Mouse (Mus musculus) heart, postnatal 4 days (tissue): ENCODE data around the gene Clcn1. TPM values are rescaled to one million over a fixed set of nuclear protein-coding genes. Genes with fewer than 3 reads are reported as not detected.

Experiments used
- DNase-seq: peaks from one replicate; pipeline ENCODE4 v3.0.0; 2021
- total RNA-seq, 2 experiments: library from RNA; stranded (reverse); gene quantifications; 2 replicates each; pipeline ENCODE4 v1.2.3; 2021

The Clcn1 gene
- total RNA-seq, 2 experiments from 2014 or later = 1.9 to 3.0 TPM

DNA sequence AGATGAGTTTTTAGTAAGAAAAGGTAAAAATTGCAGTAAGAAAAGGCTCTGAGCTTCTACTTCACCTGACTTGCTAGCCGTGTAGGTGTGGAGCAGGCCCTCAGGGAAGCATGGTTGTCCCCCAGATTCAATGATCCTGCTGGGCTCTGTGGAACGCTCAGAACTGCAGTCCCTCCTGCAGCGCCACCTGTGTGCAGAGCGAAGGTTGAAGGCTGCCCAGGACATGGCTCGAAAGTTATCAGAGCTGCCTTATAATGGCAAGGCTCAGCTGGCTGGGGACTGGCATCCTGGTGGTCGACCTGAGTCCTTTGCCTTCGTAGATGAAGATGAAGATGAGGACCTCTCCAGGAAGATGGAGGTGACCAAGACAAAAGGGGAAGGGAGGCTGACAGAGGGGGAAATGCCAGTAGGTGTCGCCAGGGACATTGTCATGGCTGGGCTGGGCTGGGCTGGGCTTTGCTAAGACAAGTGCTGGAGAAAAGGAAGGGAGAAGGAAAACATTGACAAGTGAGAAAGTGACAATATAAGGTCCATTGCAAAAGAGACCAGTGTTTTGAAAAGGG lies 23.4 kb downstream of the Clcn1 start:
- no peak for DNase-seq

DNA sequence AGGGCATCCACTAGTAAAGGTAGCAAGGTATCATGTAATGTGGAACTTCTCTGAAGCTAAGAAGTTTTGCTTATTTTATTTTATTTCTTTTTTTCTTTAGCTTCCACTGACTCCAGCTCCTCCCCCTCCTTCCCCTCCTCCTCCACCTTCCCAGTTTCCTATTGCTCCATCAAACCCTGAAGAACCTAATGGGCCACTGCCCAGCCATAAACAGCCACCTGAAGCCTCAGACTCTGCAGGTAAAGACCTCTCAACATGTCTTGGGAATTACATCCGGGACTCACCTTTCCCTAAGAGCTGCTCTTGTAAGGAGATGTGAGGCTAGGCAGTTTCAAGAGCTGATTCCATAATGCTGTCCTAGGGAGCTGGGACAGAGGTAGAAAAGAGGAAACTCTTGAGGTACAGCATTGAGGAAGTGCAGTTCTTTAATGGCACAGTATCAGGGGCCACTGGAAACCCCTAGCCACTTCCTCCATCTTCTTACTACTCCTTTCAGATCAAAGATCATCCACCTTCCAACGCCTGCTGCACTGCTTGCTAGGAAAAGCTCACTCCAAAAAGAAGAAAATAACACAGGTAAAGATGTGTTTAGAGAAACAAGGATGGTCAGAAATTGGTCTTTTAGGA lies 24.1 kb downstream of the Clcn1 start:
- DNase-seq = no peak

DNA sequence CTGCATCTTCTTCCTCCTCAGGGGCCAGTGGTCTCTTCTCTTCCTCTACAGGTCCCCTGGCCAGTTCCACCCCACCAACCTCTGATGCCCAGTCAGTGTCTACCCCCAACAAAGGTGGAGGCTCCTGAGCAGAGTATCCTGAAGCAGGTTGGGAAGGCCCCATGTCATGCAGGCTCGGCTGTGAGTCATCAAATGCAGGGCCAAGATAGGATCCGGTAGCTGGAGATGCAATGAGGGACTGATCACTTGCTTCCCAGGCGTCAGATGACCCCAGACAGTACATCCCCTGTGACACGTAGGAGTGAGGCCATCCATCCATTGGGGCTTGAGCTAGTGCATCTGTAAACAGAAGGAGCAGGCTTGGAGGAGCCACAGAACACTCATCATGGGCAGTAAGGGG lies 31.8 kb downstream of the Clcn1 start:
- no peak for DNase-seq

DNA sequence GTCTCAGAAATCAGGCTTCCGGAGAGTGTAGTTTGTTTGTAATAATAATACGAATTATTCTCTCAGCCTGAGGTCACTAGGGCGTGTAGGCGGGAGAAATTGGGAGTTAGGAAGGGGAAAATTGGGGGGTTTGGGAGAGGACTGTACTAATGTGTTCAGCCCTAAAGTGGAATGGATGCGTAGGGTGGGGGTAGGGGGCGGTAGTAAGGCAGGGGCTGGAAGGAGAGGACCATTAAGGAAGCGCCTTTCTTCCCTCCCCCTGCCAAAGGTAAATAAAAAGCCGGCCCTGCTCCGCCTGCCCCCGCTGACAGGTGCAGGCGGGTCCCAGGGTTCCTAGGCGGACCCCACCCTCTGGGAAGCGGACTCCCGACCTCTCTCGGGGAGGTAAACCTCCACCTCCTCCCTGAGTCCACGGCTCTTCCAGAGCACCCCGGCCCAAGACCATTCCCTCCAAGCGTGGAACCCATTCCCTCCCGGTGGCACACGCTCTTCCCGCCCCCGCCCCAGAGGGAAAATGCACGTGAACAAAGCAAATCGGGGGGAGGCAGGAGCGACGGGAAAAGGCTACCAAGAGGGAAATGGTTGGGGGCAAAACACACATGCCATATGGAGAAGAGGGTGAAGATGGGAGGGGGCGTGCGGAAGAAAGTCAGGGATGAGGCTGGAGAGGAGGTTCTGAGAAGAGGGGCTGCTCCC lies 37.0 kb downstream of the Clcn1 start:
- no peak for DNase-seq

DNA sequence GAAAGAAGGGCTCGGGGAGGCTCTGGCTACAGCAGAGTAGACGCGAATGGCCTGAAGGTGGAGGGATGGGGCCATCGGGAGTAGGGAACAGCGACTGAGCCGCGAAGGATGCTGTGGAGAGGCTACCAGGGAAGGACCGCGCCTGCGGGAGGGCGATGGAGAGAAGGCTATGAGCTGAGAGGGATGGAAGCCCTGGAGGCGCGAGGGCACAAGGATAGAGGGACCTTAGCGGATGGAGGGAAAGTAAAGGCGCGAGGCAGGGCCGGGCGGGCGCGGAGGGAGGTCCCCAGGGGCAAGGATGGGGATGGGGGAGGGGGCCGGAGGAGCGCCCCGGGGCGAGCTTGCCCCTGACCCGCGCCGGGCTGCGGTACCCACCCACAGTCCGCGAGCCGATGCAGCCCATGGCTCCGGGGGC lies 37.6 kb downstream of the Clcn1 start:
- DNase-seq = peak; percentile 21

DNA sequence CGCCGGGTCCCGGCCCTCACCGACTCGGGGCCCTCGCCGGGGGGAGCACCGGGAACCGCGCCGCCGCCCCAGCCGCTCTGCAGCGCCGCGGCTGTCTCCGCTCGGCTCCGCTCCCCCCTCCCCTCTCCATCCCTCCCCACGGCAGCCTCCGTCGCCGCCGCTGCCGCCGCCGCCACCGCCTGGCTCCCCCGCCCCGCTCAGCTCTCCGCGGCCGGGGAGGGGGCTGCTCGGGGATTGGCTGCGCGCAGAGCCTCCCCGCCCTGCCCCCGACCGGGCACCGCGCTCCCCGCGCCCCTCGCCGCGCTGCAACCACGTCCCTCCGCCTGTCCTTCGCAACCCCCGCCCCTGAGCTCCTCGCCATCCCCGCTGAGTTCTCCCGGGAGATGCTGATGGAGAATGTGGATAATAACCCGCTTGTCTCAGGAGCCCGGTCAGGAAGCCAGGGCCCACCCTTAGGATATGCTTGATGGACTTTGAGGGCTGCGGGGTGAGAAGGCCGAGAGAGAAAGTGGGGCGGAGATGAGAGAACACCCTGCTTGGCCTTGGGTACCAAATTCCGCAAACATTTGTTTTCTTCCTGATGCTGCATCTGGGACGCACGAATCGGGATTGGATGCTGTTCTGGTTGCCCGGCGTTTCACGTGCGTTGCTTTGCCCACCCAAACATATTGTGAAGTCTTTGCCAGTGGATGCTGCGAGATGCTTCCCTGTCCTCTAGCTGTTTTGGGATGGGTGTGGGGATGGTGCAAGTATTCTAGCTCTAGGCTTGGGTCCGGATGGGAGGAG lies 38.2 kb downstream of the Clcn1 start, which contains the start of gene Fam131b:
Gene Fam131b (minus strand): TSS at position 162 of the 786 bp plus-strand sequence.
- DNase-seq = peak; percentile 46

DNA sequence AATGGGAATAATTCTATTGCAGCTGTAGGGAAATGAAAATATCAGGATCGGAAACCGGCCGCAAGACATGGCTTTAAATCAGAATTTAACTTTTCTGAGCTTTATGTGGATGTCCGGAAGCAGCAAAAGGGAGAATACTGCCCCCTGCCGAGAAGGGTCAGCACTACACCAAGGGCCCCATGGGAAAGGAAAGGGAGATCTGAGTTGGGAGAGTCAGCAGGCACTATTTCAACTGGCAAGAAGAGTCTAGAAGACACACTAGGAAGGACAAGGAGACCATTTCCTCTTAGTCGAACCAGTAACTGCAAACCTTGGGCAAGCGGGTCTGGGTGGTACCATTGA lies 38.8 kb downstream of the Clcn1 start:
- peak; percentile 90 for DNase-seq

DNA sequence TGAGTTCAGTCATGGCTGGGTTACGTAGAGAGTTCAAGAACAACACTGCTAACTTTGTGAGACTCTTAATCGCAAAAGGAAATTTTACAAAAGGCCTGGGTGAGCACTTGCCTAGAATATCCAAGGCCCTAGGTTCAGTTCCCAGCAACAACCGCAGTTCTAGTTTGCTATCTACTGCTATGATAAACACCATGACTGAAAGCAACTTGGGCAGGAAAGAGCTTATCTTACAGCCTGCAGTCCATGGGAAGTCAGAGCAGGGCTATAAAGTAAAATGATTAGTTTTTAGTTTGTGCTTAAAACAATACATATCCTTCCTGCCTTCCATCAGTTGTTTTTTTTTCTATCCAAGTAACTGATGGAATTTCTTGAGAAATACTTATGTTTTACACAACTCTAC lies 40.0 kb downstream of the Clcn1 start:
- no peak for DNase-seq

DNA sequence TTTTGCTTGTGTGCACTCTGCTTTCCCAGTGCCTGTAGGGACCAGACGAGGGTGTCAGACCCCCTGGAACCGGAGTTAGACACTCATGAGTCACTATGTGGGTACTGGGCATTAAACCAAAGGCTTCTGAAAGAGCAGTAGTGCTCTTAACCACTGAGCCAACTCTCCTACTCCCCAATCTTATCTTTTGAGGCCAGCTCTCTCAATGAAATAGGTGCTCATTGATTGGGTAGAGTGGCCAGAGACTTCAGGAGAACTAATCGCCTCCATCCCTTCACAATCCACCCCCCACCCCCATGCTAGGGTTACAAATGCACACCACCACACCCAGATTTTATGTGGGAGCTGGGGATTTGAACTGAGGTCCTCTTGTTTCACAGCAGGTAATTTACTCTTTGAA lies 42.3 kb downstream of the Clcn1 start:
- no peak for DNase-seq

DNA sequence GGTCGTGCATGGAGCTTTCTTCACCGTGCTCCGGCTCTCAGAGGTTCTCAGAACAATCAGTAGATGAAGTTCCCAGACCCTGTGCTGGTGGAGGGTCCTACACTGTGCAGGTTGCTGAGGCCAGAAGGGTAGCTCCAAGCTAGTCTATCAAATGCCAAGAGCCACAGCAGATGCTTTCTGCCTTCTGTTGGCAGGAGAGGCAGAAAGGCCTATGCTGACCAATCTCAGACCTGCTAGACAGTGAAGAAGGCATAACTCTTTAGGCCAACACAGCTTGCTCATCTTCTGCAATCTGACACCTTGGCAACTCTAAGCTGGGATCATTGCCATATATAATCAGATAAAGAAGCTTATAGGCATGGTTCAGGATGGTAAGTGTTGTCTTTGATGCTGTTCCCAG lies 43.7 kb downstream of the Clcn1 start:
- DNase-seq = no peak

DNA sequence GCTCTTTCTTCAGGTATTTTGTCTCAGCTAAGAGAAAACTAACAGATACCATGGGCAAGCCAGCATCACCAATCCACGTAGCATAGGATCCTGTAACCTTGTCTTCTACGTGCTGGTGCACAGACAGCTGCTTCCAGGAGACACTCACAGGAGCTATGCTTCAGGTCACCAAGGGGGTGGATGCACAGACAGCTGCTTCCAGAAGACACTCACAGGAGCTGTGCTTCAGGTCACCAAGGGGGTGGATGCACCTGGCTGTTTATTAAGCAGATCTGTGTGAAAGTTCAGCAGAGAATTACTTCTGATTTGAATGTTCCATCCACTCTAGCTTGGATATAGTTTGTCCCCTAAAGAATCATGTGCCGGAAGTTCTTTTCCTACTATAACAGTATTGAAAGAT lies 44.5 kb downstream of the Clcn1 start:
- no peak for DNase-seq

DNA sequence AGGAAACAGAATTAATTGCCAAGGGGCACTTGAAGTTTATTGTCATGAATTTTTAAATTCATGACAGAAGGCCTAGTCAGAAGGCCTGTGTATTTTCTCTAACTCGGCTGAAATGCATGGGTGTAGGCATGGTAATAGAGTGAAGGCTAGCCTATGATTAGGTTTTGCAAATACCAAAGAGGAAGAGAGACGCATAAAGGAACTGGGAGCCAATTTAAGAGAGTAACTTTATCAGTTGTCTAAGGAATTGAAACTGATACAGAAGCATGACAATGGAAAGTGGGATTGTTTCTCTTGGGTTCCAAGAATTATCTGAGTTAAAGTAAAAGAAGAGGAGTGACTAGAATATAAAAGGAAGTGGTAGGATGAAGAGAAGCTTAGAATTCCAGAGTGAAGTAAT lies 52.7 kb downstream of the Clcn1 start:
- no peak for DNase-seq

DNA sequence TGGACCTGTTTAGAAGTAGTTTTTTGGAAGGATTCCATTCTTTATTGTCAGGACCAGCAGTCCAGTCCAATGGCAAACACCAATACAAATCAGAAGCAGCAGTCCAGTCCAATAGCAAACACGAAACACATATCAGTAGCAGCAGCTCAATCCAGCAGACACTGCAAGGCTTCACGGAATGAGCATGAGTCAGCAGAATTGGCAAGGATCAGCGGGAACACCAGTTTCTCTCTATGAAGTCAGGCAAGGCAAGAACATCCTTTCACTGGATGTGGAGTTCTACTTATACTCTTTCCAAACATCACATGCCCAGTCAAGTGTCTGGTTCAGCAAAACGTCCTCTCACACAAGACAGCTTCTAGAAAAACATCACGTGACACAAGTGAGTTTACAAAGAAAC lies 53.5 kb downstream of the Clcn1 start:
- DNase-seq = no peak

DNA sequence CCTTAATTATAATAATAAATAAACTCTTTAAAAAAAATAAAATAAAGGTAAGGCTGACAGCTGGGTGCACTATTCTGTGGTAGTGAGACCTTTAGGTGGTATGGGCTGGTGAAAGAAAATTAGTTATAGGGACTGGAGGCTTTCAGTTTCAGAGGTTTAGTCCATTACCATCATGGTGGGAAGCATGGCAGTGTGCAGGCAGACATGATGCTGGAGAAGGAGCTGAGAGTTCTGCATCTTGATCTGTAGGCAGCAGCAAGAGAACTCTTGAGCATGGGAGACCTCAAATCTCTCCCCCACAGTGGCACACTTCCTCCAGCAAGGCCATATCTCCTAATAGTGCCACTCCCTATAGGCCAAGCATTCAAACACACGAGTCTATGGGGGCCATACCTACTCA lies 55.7 kb downstream of the Clcn1 start:
- DNase-seq = no peak

DNA sequence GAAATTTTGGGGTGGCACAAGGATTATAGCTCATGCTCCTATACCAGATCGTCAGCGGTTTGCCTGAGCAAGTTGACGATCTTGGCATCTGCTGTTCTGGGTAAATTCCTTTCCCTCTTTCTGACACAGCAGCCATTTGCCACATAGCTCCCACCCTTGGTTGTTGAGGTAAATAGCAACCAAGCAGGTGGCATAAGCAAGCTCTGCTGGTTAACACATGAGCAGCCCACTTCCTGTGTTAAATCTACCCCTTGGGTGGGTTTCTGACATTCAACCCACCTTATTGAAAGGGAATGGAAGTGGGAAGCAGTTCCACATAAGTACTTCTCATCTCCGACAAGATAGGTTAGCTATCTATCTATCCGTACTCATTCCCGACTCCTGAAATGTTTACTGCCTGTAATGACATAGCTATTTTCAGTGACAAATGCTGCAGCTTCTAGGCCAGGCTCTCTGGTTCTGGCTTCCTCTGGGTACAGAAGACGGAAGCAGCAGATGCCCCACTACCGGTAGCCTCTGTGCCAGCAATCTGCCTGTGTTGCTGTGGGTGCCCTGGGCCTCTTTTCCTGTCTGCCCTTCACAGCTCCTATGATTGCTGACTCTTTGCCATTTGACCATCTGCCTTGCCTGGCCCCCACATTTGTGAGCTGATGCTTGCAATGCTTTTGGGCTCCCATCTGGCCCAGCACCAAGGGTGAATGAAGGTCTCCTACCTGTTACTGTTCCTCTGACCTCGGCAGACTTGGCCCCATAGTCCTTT lies 57.1 kb downstream of the Clcn1 start:
- no peak for DNase-seq

DNA sequence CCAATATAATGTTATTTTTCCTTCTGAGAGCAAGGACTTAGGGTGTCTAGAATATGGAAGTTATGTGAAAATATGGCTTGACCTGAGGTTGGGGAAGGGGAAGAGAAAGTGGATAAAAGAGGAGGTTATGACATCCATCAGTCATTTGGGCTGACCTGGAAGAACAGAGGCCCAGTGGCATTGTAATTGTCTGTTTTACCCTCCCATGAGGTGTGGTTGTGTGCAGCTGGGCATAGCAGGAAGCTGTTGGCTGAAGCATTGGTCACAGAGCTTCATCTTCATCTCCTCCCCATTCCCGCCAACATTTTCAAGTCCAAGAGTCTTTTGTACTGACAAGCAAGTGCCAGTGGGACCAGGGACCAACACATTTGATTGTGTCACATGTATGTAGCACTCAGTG lies 57.8 kb downstream of the Clcn1 start:
- no peak for DNase-seq

DNA sequence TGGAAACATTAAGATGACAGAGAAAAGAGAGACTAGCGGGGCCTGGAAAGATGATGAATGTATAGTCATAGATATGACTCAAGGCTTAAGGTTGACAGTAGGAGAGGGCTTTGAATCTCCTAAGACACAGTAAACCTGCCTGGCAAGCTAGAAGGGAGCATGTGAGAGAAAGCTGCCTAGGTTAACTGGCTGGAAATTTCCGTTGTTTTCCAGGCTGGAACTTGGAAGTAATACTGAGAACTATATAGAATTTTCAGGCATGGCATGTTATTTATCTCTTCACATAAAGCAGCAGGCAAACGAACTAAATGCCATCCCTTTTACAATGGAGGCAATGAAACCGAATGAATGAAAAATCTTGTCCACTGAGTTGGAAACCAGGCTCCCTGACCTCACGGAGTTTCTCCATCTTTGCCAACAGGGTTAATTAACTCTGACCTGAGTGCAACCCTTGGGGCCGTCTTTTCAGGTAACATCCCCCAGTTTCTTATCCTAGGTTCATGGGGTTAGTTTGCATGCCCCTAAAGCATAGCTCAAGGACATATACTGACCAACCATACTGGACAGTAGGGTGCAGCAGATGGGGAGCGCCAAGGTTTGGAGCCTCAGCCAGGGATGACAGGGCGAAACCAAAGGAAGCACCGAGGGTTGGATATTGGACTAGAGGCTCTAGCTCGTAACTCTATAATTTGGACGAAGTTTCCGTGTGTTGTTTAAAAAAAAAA lies 62.0 kb downstream of the Clcn1 start:
- no peak for DNase-seq

DNA sequence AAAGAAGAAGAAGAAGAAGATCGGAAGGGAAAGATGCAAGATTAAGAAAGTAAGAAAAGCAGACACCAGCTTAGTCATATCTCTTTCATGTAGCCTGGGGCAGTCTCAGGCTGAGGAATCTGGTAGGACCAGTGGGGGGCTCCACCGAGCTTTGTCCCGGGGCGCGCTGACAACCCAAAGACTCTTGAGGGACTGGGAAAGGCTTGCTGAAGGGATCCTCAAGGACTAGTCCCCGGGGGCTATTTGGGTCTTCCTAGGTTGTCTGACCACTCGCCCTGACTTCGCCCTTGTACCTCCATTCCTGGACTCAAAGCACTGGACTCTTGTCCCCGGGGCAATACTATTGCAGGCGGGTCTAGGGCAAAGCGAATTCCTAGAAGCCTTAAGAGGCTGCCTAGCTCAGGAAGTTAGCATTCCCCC lies 62.5 kb downstream of the Clcn1 start:
- DNase-seq = peak; percentile 86

DNA sequence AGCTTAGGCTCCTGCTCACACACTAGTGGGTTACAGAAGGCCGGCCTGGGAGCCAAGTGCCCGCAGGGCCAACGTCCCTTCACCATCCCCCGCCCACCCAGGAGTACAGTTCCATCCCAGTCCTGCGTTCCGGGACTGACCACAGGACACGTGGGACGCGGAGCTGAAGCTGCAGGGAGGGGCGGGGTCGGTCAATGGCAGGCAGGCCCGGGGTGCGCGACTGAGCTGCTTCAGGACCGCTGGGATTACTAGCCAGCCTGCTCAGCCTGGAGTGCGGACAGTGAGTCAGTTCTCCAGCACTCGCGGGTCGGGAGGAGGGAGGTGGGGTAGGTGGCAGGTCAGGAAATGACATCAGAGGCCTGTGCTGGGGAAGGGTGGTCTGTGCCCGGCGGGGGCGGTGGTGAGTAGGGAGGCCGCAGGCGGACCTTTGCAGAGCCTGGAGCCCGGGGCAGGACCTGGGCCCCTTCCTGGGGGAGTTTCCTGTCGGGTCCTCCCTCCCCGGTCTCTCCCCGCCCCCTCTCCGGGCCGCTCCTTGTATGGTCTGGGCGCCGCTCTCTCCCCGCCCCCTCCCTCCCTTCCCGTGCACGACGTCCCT lies 63.0 kb downstream of the Clcn1 start, which contains the start of gene Zyx:
Gene Zyx (plus strand): TSS at position 205 of the 595 bp plus-strand sequence.
- peak; percentile 97 for DNase-seq

DNA sequence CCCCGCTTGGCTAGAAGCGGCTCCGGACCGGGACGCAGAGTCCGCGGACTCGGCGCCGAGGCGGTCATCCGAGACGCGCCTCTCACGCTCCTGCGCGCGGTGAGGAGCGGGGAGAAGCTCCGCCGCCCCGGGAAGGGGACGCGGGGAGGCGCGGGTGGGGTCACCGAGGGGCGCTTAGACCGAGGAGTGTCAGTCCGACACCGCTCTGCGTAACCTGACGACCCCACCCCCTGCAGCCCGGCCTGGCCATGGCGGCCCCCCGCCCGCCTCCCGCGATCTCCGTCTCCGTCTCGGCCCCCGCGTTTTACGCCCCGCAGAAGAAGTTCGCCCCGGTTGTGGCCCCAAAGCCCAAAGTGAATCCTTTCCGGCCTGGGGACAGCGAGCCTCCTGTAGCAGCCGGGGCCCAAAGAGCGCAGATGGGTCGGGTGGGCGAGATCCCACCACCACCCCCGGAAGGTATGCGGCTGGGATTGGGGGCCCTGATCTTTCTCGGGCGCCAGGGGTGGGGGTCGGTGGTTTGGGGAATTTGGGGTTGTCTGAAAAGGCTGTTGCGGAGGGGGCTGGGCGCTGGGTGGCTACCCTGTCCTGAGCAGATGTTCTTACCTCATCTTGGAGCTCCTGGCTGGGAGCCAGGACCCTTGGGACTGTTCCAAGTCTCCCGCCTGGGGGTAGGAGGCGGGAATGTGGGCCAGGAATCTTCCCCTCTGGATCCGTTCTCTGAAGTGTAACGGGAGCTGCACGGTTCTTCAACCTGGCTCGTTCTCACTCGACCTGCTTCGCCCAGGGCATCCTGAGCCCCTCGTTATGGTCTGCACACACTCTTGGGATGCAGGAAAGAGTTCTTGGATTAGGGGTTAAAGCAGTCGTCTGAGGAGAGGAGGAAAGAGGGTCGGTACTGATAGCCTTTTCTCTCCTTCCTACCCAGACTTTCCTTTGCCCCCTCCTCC lies 63.8 kb downstream of the Clcn1 start:
- DNase-seq = peak; percentile 96
